Mouse (Mus musculus) midbrain, embryonic 11.5 days (tissue): ENCODE results near the gene Slc38a7. TPM values are rescaled to one million over a fixed set of nuclear protein-coding genes. Genes with fewer than 3 reads are reported as not detected.

Experiments
- ATAC-seq: fragments of 200-750 bp; cut with Nextera tagmentation; 2 replicates; pipeline ENCODE4 v1.8.0; 2017; ENCODE audit warnings: moderate TSS enrichment, moderate library complexity; ENCODE audit not compliant: low FRiP score
- DNase-seq: peaks from one replicate; pipeline ENCODE4 v3.0.0; 2015; ENCODE audit warnings: low spot score; ENCODE audit errors: missing footprints
- H3K27ac ChIP-seq: fragments of 300-500 bp; sonication (generic); 2 replicates; pipeline ENCODE4 v1.5.1; 2014; ENCODE audit warnings: low read depth, low read length
- H3K27me3 ChIP-seq: fragments of 300-500 bp; sonication (generic); 2 replicates; pipeline ENCODE4 v1.6.1; 2014; ENCODE audit warnings: mild to moderate bottlenecking, low read length, moderate library complexity, mixed read lengths; ENCODE audit not compliant: control insufficient read depth, insufficient read depth
- H3K36me3 ChIP-seq: fragments of 300-500 bp; sonication (generic); 2 replicates; pipeline ENCODE4 v1.6.1; 2014; ENCODE audit warnings: mild to moderate bottlenecking, low read length, moderate library complexity, mixed read lengths; ENCODE audit not compliant: control insufficient read depth, insufficient read depth
- H3K4me1 ChIP-seq: fragments of 300-500 bp; sonication (generic); 2 replicates; pipeline ENCODE4 v1.6.1; 2014; ENCODE audit warnings: low read length; ENCODE audit not compliant: control insufficient read depth, insufficient read depth
- H3K4me2 ChIP-seq: fragments of 300-500 bp; sonication (generic); 2 replicates; pipeline ENCODE4 v1.6.1; 2014; ENCODE audit warnings: mild to moderate bottlenecking, moderate library complexity
- H3K4me3 ChIP-seq: fragments of 300-500 bp; sonication (generic); 2 replicates; pipeline ENCODE4 v1.5.1; 2014; ENCODE audit warnings: low read depth, low read length
- H3K9ac ChIP-seq: fragments of 300-500 bp; sonication (generic); 2 replicates; pipeline ENCODE4 v1.6.1; 2014; ENCODE audit warnings: low read length
- H3K9me3 ChIP-seq: fragments of 300-500 bp; sonication (generic); 2 replicates; pipeline ENCODE4 v1.6.1; 2016; ENCODE audit warnings: low read length; ENCODE audit not compliant: control insufficient read depth
- WGBS: fragments of 180-500 bp; shearing (Covaris S2); extraction: QIAGEN DNeasy Blood & Tissue Kit; methylation state at CpG from one replicate; pipeline ENCODE4 v1.1.7; 2014; 5-methylcytosine and 5-hydroxymethylcytosine counted together
- polyA plus RNA-seq: library from polyadenylated mRNA; unstranded; fragments of >200 nt; fragmentation: Nextera tagmentation; extraction: Ambion mirVana; gene quantifications from 2 replicates; pipeline ENCODE4 v1.2.1, GENCODE M21; 2014

The Slc38a7 gene
- polyA plus RNA-seq, 1 experiment from 2014 or later, result 17.2 TPM

GRCm38 (mm10) chr8:95821266-95821665, 32.1 kb downstream of the Slc38a7 start:
- no peaks in the 10 kb centered on the region for H3K27me3 ChIP-seq
- DNase-seq, result no peak
- 92% methylated on average over 6 of the region's 6 CpGs for WGBS

DNA sequence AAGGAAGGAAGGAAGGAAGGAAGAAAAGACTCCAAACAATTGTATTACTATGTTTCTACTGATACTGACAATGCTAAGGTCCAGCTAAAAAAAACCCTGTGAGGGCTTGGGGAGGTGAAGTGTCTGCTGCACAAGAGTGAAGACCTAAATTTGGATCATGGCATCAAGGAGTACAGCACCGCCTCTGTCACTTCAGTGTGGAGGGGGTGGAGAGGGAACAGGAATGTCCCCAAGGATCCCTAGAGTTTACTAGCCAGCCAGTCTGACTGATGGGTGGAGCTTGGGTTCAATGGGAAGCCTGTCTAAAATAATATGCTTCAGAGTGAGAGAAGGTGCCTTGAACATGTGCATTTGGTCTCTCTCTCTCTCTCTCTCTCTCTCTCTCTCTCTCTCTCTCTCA, 35.1 kb downstream of the Slc38a7 start:
- no peak for ATAC-seq
- WGBS, result 39% methylated on average over 1 of the region's 1 CpGs

More at GRCm38 (mm10) chr8:95821266-95821665, 32.1 kb downstream of the Slc38a7 start:
- H3K9ac ChIP-seq, result no peak overlapping the region
- H3K4me1 ChIP-seq, result no peaks in the 10 kb centered on the region
- ATAC-seq, result no peak
- H3K36me3 ChIP-seq, result no peaks in the 10 kb centered on the region
- H3K4me2 ChIP-seq, result no peak overlapping the region
- H3K27ac ChIP-seq, result no peak overlapping the region
- no peaks in the 10 kb centered on the region for H3K9me3 ChIP-seq
- no peak overlapping the region for H3K4me3 ChIP-seq

DNA sequence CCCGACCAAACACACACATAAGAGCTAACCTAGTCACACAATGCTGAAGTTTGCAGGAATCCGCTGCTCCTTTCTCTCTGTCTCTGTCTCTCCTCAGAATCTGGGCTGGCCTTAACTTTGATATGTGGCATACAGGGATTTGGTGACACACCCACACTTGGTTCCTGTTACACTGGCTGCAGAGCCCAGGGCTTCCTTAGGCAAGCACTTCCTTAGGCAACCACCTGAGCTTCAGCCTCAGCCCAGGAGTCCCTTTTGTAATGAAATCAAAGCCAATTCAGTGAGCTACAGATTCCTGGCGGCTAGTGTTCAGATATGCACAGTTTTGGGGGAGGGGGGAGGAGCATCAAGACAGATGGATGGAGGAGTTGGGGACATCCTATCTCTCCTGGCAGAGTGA, 35.7 kb downstream of the Slc38a7 start:
- ATAC-seq (no peak), DNase-seq (no peak)
- Histone ChIP-seq H3K4me2 (no peak overlapping the region), H3K4me3 (no peak overlapping the region), H3K27ac (no peak overlapping the region), H3K9ac (no peak overlapping the region), H3K9me3 (no peaks in the 10 kb centered on the region), H3K27me3 (no peaks in the 10 kb centered on the region), H3K4me1 (no peaks in the 10 kb centered on the region), H3K36me3 (no peaks in the 10 kb centered on the region)
- 61% methylated on average over 3 of the region's 3 CpGs for WGBS

More for the DNA sequence above, 35.1 kb downstream of the Slc38a7 start:
- H3K9me3 ChIP-seq, result no peaks in the 10 kb centered on the region
- DNase-seq, result no peak
- no peaks in the 10 kb centered on the region for H3K4me1 ChIP-seq
- H3K36me3 ChIP-seq, result no peaks in the 10 kb centered on the region
- H3K9ac ChIP-seq, result no peak overlapping the region
- H3K27ac ChIP-seq, result no peak overlapping the region
- no peak overlapping the region for H3K4me3 ChIP-seq
- no peak overlapping the region for H3K4me2 ChIP-seq
- H3K27me3 ChIP-seq, result no peaks in the 10 kb centered on the region

DNA sequence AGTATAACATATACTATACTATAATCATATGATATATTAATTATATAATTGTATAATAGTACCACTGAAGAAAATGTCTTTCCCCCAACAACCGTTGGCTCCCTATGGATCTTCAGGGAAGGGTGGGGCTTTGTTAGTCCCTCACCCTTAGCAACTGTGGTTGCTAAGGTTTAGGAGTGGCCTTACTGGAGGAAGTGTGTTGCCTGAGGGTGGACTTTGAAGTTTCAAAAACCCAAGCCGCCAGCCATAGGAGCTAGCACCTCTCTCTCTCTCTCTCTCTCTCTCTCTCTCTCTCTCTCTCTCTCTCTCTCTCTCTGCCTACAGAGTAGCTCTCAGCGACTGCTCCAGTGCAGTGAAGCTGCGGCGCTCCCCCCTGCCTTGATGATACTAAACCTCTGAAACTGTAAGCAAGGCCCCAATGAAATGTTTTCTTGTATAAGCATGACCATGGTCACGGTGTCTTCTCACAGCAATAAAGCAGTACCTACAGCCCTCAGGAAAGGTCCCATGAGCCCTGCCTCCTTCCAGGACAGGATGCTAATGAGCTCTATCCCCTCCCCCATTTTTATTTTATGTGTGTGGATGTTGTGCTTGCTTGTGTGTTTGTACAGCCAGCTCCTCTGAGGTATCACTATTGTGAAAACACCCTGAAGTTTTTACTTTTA, 37.2 kb downstream of the Slc38a7 start:
- Histone ChIP-seq H3K4me1 (no peaks in the 10 kb centered on the region), H3K36me3 (no peaks in the 10 kb centered on the region), H3K27ac (no peak overlapping the region), H3K9me3 (no peaks in the 10 kb centered on the region), H3K27me3 (no peaks in the 10 kb centered on the region), H3K4me2 (no peak overlapping the region), H3K9ac (no peak overlapping the region), H3K4me3 (no peak overlapping the region)
- 51% methylated on average over 6 of the region's 6 CpGs for WGBS
- ATAC-seq, result no peak
- DNase-seq, result peak; percentile 26

GRCm38 (mm10) chr8:95810184-95810591, 43.2 kb downstream of the Slc38a7 start:
- no peak overlapping the region for H3K9ac ChIP-seq
- H3K4me2 ChIP-seq, result no peak overlapping the region
- DNase-seq, result peak; percentile 26
- no peak overlapping the region for H3K27ac ChIP-seq
- no peaks in the 10 kb centered on the region for H3K27me3 ChIP-seq
- H3K4me3 ChIP-seq, result no peak overlapping the region
- H3K36me3 ChIP-seq, result no peaks in the 10 kb centered on the region
- H3K4me1 ChIP-seq, result peaks cover 8% of the 10 kb centered on the region
- H3K9me3 ChIP-seq, result no peaks in the 10 kb centered on the region
- no peak for ATAC-seq
- 62% methylated on average over 3 of the region's 3 CpGs for WGBS

- Histone ChIP-seq H3K4me3 (no peak overlapping the region), H3K36me3 (no peaks in the 10 kb centered on the region), H3K9me3 (no peaks in the 10 kb centered on the region), H3K9ac (no peak overlapping the region), H3K4me2 (no peak overlapping the region), H3K27ac (no peak overlapping the region), H3K4me1 (peaks cover 8% of the 10 kb centered on the region), H3K27me3 (no peaks in the 10 kb centered on the region)
- DNase-seq (no peak), ATAC-seq (no peak)
- WGBS, result 89% methylated on average over 5 of the region's 5 CpGs
Observed at GRCm38 (mm10) chr8:95809116-95809515, 44.2 kb downstream of the Slc38a7 start.

- peaks cover 8% of the 10 kb centered on the region for H3K4me1 ChIP-seq
- H3K9ac ChIP-seq, result no peak overlapping the region
- H3K4me3 ChIP-seq, result no peak overlapping the region
- H3K27me3 ChIP-seq, result no peaks in the 10 kb centered on the region
- H3K4me2 ChIP-seq, result no peak overlapping the region
- H3K9me3 ChIP-seq, result no peaks in the 10 kb centered on the region
- no peak overlapping the region for H3K27ac ChIP-seq
- 87% methylated on average over 4 of the region's 4 CpGs for WGBS
- DNase-seq, result peak; percentile 56
- ATAC-seq, result no peak
- no peaks in the 10 kb centered on the region for H3K36me3 ChIP-seq
Observed at GRCm38 (mm10) chr8:95808631-95809030, 44.7 kb downstream of the Slc38a7 start.

DNA sequence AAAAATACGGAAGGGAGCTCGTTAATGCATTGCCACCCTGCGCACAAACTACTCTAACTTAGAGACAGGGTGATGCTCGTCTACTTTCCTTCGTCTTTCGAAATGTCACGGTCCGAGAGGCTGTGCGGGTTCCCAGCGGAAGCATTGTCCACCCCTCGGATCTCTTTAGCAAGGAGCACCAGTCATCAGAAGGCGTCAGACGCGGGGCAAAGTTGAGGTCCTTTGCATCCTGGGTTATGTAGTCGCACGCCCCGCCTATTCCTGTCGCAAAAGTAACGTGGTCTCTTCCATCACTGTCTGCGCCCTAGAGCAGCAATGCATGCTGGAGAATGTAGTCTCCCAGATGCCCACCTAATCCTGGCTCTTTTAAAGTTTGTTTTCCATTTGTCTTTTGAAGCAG, 45.5 kb downstream of the Slc38a7 start:
- Histone ChIP-seq H3K4me1 (peaks cover 8% of the 10 kb centered on the region), H3K9me3 (no peaks in the 10 kb centered on the region), H3K4me3 (peak overlapping the region; percentile 99), H3K27me3 (no peaks in the 10 kb centered on the region), H3K4me2 (peak overlapping the region; percentile 57), H3K27ac (peak overlapping the region; percentile 75), H3K9ac (peak overlapping the region; percentile 52; the same call in 1 of the 2 replicates), H3K36me3 (no peaks in the 10 kb centered on the region)
- DNase-seq (peak; percentile 98), ATAC-seq (peak; percentile 91)
- 0% methylated on average over 20 of the region's 20 CpGs for WGBS

DNA sequence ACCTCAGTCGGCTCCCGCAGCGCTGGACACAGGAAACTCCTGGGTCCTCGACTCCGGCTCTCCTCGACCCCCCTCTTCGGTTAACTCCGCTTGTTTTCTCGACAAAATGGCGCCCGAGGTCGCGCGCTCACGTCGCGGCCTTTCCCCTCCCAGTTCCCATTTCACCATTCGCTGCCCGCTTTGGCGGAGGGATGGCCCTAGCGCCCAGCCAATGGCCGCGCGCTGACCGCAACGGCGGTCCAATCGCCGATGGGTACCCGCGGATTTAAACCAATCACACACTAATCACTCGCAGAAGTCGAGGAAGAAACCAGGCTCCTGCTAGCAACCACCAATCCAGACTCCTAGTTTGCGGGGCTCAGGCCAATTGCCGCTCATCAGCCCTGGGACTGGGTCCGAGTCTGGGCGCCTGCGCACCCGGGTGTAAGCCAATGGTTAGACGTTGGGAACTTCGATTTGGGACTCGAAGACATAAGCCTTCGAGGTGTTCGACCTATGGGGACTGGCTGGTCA, 46.0 kb downstream of the Slc38a7 start, which contains the start of gene Cnot1:
Gene Cnot1 (minus strand): TSS at position 134 of the 513 bp plus-strand sequence.
- Histone ChIP-seq H3K36me3 (no peaks in the 10 kb centered on the region), H3K27ac (peak within 1 kb of the TSS; percentile 80), H3K27me3 (no peaks in the 10 kb centered on the region), H3K4me2 (peak within 1 kb of the TSS; percentile 62), H3K4me1 (peaks cover 8% of the 10 kb centered on the region), H3K9me3 (no peaks in the 10 kb centered on the region), H3K9ac (peak within 1 kb of the TSS; percentile 97), H3K4me3 (peak within 1 kb of the TSS; percentile 99)
- peak; percentile 97 for ATAC-seq
- WGBS, result under 1% methylated on average over 44 of the region's 44 CpGs
- DNase-seq, result peak; percentile 99
